Mouse (Mus musculus): ENCODE measurements at regions not wholly inside any gene's neighbourhood (a gene's known extent, or its start where the extent isn't known, plus 50 kb on each side); places are given as distances from the start of the nearest gene placed in this dataset.

DNA sequence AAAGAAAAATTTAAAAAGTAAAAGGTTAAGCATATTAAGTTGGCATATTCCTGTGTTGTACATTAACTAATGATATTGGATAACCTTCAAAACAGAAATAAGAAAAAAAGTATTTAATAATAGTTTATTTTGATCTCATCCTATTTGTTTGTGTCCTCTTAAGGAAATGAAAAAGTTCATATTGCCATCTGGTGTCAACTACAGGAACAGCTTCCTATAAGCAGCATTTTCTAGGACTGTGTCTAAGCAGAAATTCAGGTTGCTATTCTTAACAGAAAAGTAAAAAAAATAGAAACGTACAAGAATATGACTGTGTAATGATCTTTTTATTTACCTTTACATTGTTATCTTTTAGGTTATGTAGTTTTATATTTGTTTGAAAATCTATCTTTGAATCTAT, 313.4 kb upstream of the G6pd2 start:
- DNase-seq (ENCODE audit: low spot score in 2 of 2): no peak

DNA sequence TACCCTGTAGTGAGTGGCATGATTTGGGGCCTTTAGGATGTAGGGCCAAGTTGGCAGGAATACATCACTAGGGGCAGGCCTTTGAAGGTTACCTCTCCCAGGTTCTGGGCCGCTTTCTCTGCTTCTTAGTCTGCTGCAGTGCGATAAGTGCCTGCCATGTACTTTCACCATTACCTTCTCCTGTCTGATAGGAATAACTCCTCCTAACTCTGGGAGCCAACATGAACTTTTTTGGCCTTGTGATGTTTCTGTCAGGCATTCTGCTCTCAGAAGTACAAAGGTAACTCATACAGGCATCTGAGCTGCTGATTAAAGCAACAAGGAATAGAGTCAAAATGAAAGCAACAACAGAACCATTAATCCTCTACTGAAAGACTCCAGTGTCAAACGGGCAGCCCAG, 301.2 kb upstream of the G6pd2 start:
- DNase-seq (ENCODE audit: low spot score in 2 of 2): no peak

DNA sequence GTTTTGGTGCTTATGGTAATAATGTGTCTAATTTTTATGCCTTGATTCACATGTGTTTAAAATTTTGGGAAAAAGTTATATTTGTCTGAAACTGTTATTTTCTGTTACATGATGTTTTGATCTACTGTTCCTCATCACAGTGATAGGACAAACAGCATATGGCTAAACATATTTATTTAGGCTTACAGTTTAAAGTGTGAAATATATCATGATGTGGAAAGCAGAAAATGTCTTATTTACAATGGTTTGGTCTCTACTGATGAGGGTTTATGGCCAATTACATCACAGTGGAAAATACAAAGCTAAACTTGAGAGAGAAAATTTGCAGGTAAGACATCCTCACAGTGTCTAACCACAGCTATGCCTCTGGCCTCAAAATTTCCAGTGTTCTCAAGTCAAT, 268.1 kb upstream of the G6pd2 start:
- DNase-seq (ENCODE audit: low spot score in 2 of 2): no peak

DNA sequence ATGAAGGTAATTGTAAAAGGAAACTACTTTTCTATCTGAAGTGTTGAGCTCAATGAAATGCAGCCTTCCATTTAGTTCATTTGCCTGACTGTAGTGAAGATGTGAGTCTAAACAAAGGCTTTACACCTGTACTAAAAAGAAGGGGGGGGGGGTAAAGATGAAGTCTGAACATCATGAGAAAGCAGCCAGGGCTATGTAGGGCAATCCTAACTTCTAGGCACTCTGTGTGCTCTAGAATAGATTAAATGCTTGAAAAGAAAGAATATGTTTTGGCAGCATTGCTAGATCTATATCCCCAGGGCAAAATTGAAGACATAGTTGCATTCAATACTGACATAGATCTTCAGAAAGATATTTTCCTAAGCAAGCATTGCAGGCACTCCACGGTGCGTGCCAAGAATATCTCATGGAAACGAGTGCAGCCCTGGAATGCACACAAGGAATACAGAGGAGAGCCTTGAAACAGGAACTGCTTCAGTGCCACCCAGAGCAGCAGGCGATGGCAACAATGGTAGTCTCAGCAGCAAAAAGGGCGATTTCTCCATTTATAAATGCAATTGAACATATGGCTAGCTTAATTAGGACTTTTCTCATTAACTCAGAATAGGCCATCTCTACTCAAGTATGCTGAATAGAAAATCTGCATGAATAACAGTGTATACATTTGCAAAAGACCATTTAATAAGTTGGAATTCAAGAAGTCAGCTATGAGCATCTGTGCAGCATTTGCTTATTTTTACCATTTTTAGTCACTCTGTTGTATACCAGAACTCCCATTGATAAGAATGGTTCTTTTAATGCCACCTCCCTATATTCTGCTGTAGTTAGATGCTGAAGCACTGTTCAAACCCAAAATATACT, 261.8 kb upstream of the G6pd2 start:
- DNase-seq (ENCODE audit: low spot score in 2 of 2): peak in 1 of 2 experiments; percentile 2

DNA sequence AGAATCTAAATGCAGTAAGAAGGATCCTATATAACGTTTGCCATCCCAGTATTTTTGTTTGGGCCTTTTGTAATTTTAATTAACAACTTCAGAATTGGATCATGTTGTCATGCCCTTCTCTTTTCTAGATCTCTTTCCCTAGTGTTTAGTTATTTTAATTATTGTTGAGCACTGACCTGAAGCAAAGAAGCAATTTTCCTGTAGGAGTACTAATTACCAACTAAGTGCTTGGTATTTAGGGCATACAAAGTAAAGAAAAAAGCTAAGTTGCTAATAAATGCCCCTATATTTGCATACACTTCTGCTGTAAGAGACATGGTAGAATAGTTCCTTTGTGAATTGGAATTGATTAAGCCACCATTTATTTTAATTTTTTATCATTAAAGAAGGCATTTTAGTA, 255.1 kb upstream of the G6pd2 start:
- DNase-seq (ENCODE audit: low spot score in 2 of 2): no peak
